Mouse (Mus musculus): ENCODE data around the gene Hipk1. TPM values are rescaled to one million over a fixed set of nuclear protein-coding genes. Genes with fewer than 3 reads are reported as not detected.
A peak's percentile ranks its signal among the peaks of the same experiment; 100 is the strongest.
"Not testable (repeated sequence)": the region's sequence is repeated elsewhere in the genome, so short reads cannot be mapped to it uniquely, and the experiment has no call there.

The Hipk1 gene
- total and polyA plus RNA-seq, 2 experiments from 2014 or later, result 7.0 to 56.9 TPM

DNA sequence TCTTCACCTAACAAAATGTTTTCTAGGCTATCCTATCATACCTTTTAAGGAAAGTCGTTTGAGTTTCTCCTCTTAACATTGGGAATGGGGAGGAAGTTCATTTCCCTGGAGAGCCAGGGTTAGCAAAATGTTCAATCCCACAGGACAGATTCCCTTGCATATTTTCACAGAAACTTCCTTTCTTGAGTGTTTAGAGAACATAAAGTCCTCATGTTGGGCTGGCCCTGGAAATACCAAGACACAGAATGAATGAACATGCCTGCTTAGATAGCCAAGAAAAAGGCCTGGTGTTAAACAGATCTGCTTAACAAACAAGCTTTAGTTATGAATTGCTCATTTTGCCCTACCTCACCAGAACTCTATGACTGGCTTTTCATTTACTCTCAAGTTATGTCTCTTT lies 1.2 kb upstream of the Hipk1 start:
- H3K9ac ChIP-seq (replicated peaks; ENCODE audit: low read depth, low read length), result no peak overlapping the region
- WGBS, result 64% methylated on average over 1 of the region's 1 CpGs
- peaks cover 20% of the 10 kb centered on the region; the same call in 1 of the 2 replicates for H3K4me1 ChIP-seq (ENCODE audit: control insufficient read depth, insufficient read depth)
- DNase-seq (ENCODE audit: low spot score) (peak; percentile 36), ATAC-seq (ENCODE audit: insufficient read depth, low read depth) (no peak)
- H3K36me3 ChIP-seq (replicated peaks; ENCODE audit: control insufficient read depth, insufficient read depth, low read length), result no peaks in the 10 kb centered on the region
- no peaks in the 10 kb centered on the region for H3K27me3 ChIP-seq (ENCODE audit: control insufficient read depth, insufficient read depth, low read length)
- H3K4me2 ChIP-seq (ENCODE audit: low read depth, low read length), result no peak overlapping the region
- H3K4me3 ChIP-seq (ENCODE audit: low read depth, low read length), result no peak overlapping the region
- TF ChIP-seq EP300 (IDR thresholded peaks at IDR 0.05; ENCODE audit: low read depth), result peak; percentile 65; the same call in 1 of the 2 replicates
- TF ChIP-seq CTCF (IDR thresholded peaks at IDR 0.05; ENCODE audit: low read depth), result no peak
- no peaks in the 10 kb centered on the region for H3K9me3 ChIP-seq (replicated peaks; ENCODE audit: control insufficient read depth, low read length)
- peak overlapping the region; percentile 95 for H3K27ac ChIP-seq (ENCODE audit: low read depth)

DNA sequence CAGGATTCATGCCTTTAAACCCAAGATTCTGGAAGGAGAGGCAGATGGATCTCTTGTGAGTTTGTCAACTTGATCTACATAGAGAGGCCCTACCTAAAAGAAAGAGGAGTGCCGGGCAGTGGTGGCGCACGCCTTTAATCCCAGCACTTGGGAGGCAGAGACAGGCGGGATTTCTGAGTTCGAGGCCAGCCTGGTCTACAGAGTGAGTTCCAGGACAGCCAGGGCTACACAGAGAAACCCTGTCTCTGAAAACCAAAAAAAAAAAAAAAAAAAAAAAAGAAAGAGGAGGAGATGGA lies 696 bp upstream of the Hipk1 start:
- not testable (repeated sequence) for H3K36me3 ChIP-seq (replicated peaks; ENCODE audit: control insufficient read depth, insufficient read depth, low read length); H3K9ac ChIP-seq (replicated peaks; ENCODE audit: low read depth, low read length); H3K9me3 ChIP-seq (replicated peaks; ENCODE audit: control insufficient read depth, low read length); DNase-seq (ENCODE audit: low spot score); ATAC-seq (ENCODE audit: insufficient read depth, low read depth); H3K27me3 ChIP-seq (ENCODE audit: control insufficient read depth, insufficient read depth, low read length)
- Histone ChIP-seq H3K27ac (ENCODE audit: low read depth) (peak overlapping the region; percentile 95), H3K4me1 (ENCODE audit: control insufficient read depth, insufficient read depth) (peaks cover 23% of the 10 kb centered on the region), H3K4me3 (ENCODE audit: low read depth, low read length) (0 out of 2 replicates have a peak overlapping the region, but pooled peaks have one; percentile 97), H3K4me2 (ENCODE audit: low read depth, low read length) (peak overlapping the region; percentile 83)
- WGBS, result 71% methylated on average over 5 of the region's 5 CpGs

GRCm38 (mm10) chr3:103790346-103791145 lies 817 bp downstream of the Hipk1 start:
- no peaks in the 10 kb centered on the region for H3K36me3 ChIP-seq (replicated peaks; ENCODE audit: control insufficient read depth, insufficient read depth, low read length)
- H3K4me1 ChIP-seq (ENCODE audit: control insufficient read depth, insufficient read depth), result peaks cover 24% of the 10 kb centered on the region
- H3K4me3 ChIP-seq (ENCODE audit: low read depth, low read length), result peak overlapping the region; percentile 97
- peak; percentile 5 for DNase-seq (ENCODE audit: low spot score)
- H3K4me2 ChIP-seq (ENCODE audit: low read depth, low read length), result peak overlapping the region; percentile 83
- H3K27ac ChIP-seq (ENCODE audit: low read depth), result peak overlapping the region; percentile 95
- WGBS, result 0% methylated on average over 55 of the region's 61 CpGs
- ATAC-seq (ENCODE audit: insufficient read depth, low read depth), result peak; percentile 70
- TF ChIP-seq EP300 (IDR thresholded peaks at IDR 0.05; ENCODE audit: low read depth) (no peak), CTCF (IDR thresholded peaks at IDR 0.05; ENCODE audit: low read depth) (no peak)
- H3K9ac ChIP-seq (replicated peaks; ENCODE audit: low read depth, low read length), result peak overlapping the region; percentile 97
- no peaks in the 10 kb centered on the region for H3K27me3 ChIP-seq (ENCODE audit: control insufficient read depth, insufficient read depth, low read length)
- no peaks in the 10 kb centered on the region for H3K9me3 ChIP-seq (replicated peaks; ENCODE audit: control insufficient read depth, low read length)

GRCm38 (mm10) chr3:103789891-103790345 lies 1.4 kb downstream of the Hipk1 start:
- H3K9ac ChIP-seq (replicated peaks; ENCODE audit: low read depth, low read length), result peak overlapping the region; percentile 97
- H3K27me3 ChIP-seq (ENCODE audit: control insufficient read depth, insufficient read depth, low read length), result no peaks in the 10 kb centered on the region
- DNase-seq (ENCODE audit: low spot score) (peak; percentile 79), ATAC-seq (ENCODE audit: insufficient read depth, low read depth) (0 out of 2 replicates have a peak, but pooled peaks have one; percentile 12)
- peaks cover 26% of the 10 kb centered on the region for H3K4me1 ChIP-seq (ENCODE audit: control insufficient read depth, insufficient read depth)
- no peak for TF ChIP-seq EP300 (IDR thresholded peaks at IDR 0.05; ENCODE audit: low read depth)
- TF ChIP-seq CTCF (IDR thresholded peaks at IDR 0.05; ENCODE audit: low read depth), result no peak
- peak overlapping the region; percentile 83 for H3K4me2 ChIP-seq (ENCODE audit: low read depth, low read length)
- H3K27ac ChIP-seq (ENCODE audit: low read depth), result peak overlapping the region; percentile 95
- peak overlapping the region; percentile 97 for H3K4me3 ChIP-seq (ENCODE audit: low read depth, low read length)
- under 1% methylated on average over 14 of the region's 14 CpGs for WGBS
- H3K9me3 ChIP-seq (replicated peaks; ENCODE audit: control insufficient read depth, low read length), result no peaks in the 10 kb centered on the region
- H3K36me3 ChIP-seq (replicated peaks; ENCODE audit: control insufficient read depth, insufficient read depth, low read length), result no peaks in the 10 kb centered on the region

DNA sequence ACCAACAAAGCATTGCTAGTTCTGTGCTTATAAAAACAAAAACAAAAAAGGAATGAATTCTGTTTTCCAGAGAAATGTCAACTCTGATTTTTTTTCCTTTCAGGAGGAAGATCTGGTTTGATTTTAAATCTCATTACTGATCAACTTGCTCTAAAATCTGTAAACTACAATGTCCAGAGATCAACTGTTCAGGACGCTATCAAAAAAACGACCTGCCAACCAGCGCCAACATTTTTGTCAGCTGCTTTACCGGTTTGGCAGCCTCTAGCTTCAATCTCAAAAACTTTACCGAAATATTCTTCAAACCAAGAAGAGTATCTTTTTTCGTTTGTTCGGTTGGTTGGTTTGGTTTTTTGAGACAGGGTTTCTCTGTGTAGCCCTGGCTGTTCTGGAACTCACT lies 2.3 kb downstream of the Hipk1 start:
- H3K27ac ChIP-seq (ENCODE audit: low read depth), result peak overlapping the region; percentile 15; the same call in 1 of the 2 replicates
- peak overlapping the region; percentile 83 for H3K4me2 ChIP-seq (ENCODE audit: low read depth, low read length)

More for the DNA sequence above, 2.3 kb downstream of the Hipk1 start:
- Histone ChIP-seq H3K9me3 (replicated peaks; ENCODE audit: control insufficient read depth, low read length) (no peaks in the 10 kb centered on the region), H3K4me3 (ENCODE audit: low read depth, low read length) (peak overlapping the region; percentile 97), H3K4me1 (ENCODE audit: control insufficient read depth, insufficient read depth) (peaks cover 31% of the 10 kb centered on the region), H3K9ac (replicated peaks; ENCODE audit: low read depth, low read length) (0 out of 2 replicates have a peak overlapping the region, but pooled peaks have one; percentile 97), H3K27me3 (ENCODE audit: control insufficient read depth, insufficient read depth, low read length) (no peaks in the 10 kb centered on the region), H3K36me3 (replicated peaks; ENCODE audit: control insufficient read depth, insufficient read depth, low read length) (no peaks in the 10 kb centered on the region)
- TF ChIP-seq CTCF (IDR thresholded peaks at IDR 0.05; ENCODE audit: low read depth) (no peak), EP300 (IDR thresholded peaks at IDR 0.05; ENCODE audit: low read depth) (no peak)
- DNase-seq (ENCODE audit: low spot score) (no peak), ATAC-seq (ENCODE audit: insufficient read depth, low read depth) (no peak)
- 72% methylated on average over 7 of the region's 7 CpGs for whole genome bisulfite sequencing

Measured in heart, postnatal 0 days (tissue).